Mouse (Mus musculus) heart, postnatal 0 days (tissue): ENCODE data around the gene Ptch2. TPM values are rescaled to one million over a fixed set of nuclear protein-coding genes. Genes with fewer than 3 reads are reported as not detected.

ENCODE experiments used
- ATAC-seq: fragments of 200-750 bp; cut with Nextera tagmentation; 2 replicates; pipeline ENCODE4 v1.8.0; 2017; ENCODE audit warnings: low read depth, moderate number of reproducible peaks, moderate library complexity; ENCODE audit not compliant: insufficient read depth
- DNase-seq: peaks from one replicate; pipeline ENCODE4 v3.0.0-alpha.2; 2016; ENCODE audit warnings: low spot score
- H3K27ac ChIP-seq: fragments of 300-500 bp; sonication (generic); 2 replicates; pipeline ENCODE4 v1.5.1; 2014; ENCODE audit warnings: low read depth, mild to moderate bottlenecking
- H3K27me3 ChIP-seq: fragments of 300-500 bp; sonication (generic); 2 replicates; pipeline ENCODE4 v1.6.1; 2014; ENCODE audit warnings: low read length, mixed read lengths; ENCODE audit not compliant: control insufficient read depth, insufficient read depth
- H3K36me3 ChIP-seq: fragments of 300-500 bp; sonication (generic); replicated peaks from 2 replicates; pipeline ENCODE4 v1.6.1; 2014; ENCODE audit warnings: low read length, mixed read lengths; ENCODE audit not compliant: control insufficient read depth, insufficient read depth
- H3K4me1 ChIP-seq: fragments of 300-500 bp; sonication (generic); 2 replicates; pipeline ENCODE4 v1.6.1; 2014; ENCODE audit warnings: antibody characterized with exemption; ENCODE audit not compliant: control insufficient read depth, insufficient read depth
- H3K4me2 ChIP-seq: fragments of 300-500 bp; sonication (generic); 2 replicates; pipeline ENCODE4 v1.6.1; 2014; ENCODE audit warnings: low read depth, mild to moderate bottlenecking, low read length, moderate library complexity
- H3K4me3 ChIP-seq: fragments of 300-500 bp; sonication (generic); 2 replicates; pipeline ENCODE4 v1.5.1; 2014; ENCODE audit warnings: low read depth, low read length
- H3K9ac ChIP-seq: fragments of 300-500 bp; sonication (generic); replicated peaks from 2 replicates; pipeline ENCODE4 v1.6.1; 2014; ENCODE audit warnings: low read depth, low read length, mixed read lengths
- H3K9me3 ChIP-seq: fragments of 300-500 bp; sonication (generic); replicated peaks from 2 replicates; pipeline ENCODE4 v1.6.1; 2016; ENCODE audit warnings: low read length; ENCODE audit not compliant: control insufficient read depth
- CTCF ChIP-seq: IDR thresholded peaks from 2 replicates; pipeline ENCODE4 v1.5.1; 2016; ENCODE audit warnings: antibody characterized with exemption, control low read depth, low read depth
- EP300 ChIP-seq: IDR thresholded peaks from 2 replicates; pipeline ENCODE4 v1.6.1; 2016; ENCODE audit warnings: antibody characterized with exemption, low read depth
- WGBS: fragments of 180-500 bp; shearing (Covaris S2); extraction: QIAGEN DNeasy Blood & Tissue Kit; methylation state at CpG from one replicate; pipeline ENCODE4 v1.1.7; 2014; 5-methylcytosine and 5-hydroxymethylcytosine counted together
- polyA plus RNA-seq: library from polyadenylated mRNA; unstranded; fragments of >200 nt; fragmentation: Nextera tagmentation; extraction: Ambion mirVana; gene quantifications from 2 replicates; pipeline ENCODE4 v1.2.1, GENCODE M21; 2015
- total RNA-seq: library from RNA; depleted of rRNA; stranded (reverse); fragments of >200 nt; gene quantifications from 2 replicates; pipeline ENCODE4 v1.2.3, GENCODE M21; 2014; ENCODE audit warnings: low replicate concordance

Gene Ptch2
- total and polyA plus RNA-seq, 2 experiments from 2014 or later: 1.2 to 3.2 TPM

DNA sequence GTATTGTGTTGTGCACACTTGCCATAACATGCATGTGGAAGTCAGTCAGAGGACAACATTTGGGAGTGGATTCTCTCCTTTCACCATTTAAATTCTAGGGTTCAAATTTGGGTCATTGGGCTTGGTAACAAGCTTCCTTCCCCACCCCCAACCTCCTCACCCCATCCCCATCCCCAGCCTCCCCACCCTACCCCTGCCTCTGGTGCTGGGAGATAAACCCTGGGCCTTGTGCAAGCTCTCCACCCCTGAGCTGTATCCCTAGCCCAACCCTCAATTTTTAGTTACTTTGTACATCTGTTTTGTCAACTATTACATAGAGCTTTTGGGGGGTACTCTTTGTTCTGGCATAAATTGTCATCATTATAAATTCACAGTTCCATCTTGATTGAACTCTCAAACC lies 39.8 kb upstream of the Ptch2 start:
- Histone ChIP-seq H3K9ac (no peak overlapping the region), H3K27ac (0 out of 2 replicates have a peak overlapping the region, but pooled peaks have one; percentile 7)
- TF ChIP-seq EP300: no peak
- no peak for TF ChIP-seq CTCF

GRCm38 (mm10) chr4:117056514-117056913 lies 39.4 kb upstream of the Ptch2 start:
- TF ChIP-seq CTCF (no peak), EP300 (no peak)
- ATAC-seq (no peak), DNase-seq (no peak)
- Histone ChIP-seq H3K4me3 (no peak overlapping the region), H3K9ac (no peak overlapping the region), H3K9me3 (no peaks in the 10 kb centered on the region), H3K27ac (0 out of 2 replicates have a peak overlapping the region, but pooled peaks have one; percentile 7), H3K36me3 (peaks cover 18% of the 10 kb centered on the region; the same call in 1 of the 2 replicates), H3K27me3 (no peaks in the 10 kb centered on the region), H3K4me2 (no peak overlapping the region), H3K4me1 (no peaks in the 10 kb centered on the region)
- WGBS: 64% methylated on average over 2 of the region's 2 CpGs

More for the DNA sequence above, 39.8 kb upstream of the Ptch2 start:
- Histone ChIP-seq H3K9me3 (no peaks in the 10 kb centered on the region), H3K4me1 (no peaks in the 10 kb centered on the region), H3K27me3 (no peaks in the 10 kb centered on the region), H3K4me3 (no peak overlapping the region), H3K36me3 (peaks cover 16% of the 10 kb centered on the region; the same call in 1 of the 2 replicates), H3K4me2 (no peak overlapping the region)
- DNase-seq (no peak), ATAC-seq (no peak)

GRCm38 (mm10) chr4:117058512-117058911 lies 37.4 kb upstream of the Ptch2 start:
- H3K27me3 ChIP-seq: no peaks in the 10 kb centered on the region
- no peak overlapping the region for H3K9ac ChIP-seq
- H3K9me3 ChIP-seq: no peaks in the 10 kb centered on the region
- no peak for DNase-seq
- no peak overlapping the region for H3K4me2 ChIP-seq
- WGBS: 89% methylated on average over 4 of the region's 4 CpGs
- peaks cover 20% of the 10 kb centered on the region; the same call in 1 of the 2 replicates for H3K36me3 ChIP-seq
- ATAC-seq: no peak
- no peaks in the 10 kb centered on the region for H3K4me1 ChIP-seq
- TF ChIP-seq CTCF: no peak
- no peak for TF ChIP-seq EP300
- no peak overlapping the region for H3K4me3 ChIP-seq
- H3K27ac ChIP-seq: no peak overlapping the region

- ATAC-seq: no peak
- 73% methylated on average over 4 of the region's 4 CpGs for WGBS
- Histone ChIP-seq H3K27ac (no peak overlapping the region), H3K4me3 (no peak overlapping the region), H3K27me3 (no peaks in the 10 kb centered on the region), H3K36me3 (peaks cover 38% of the 10 kb centered on the region), H3K9ac (no peak overlapping the region), H3K4me1 (no peaks in the 10 kb centered on the region), H3K4me2 (no peak overlapping the region), H3K9me3 (no peaks in the 10 kb centered on the region)
- DNase-seq: no peak
- TF ChIP-seq CTCF: no peak
- TF ChIP-seq EP300: no peak
These were observed 33.0 kb upstream of the Ptch2 start for GRCm38 (mm10) chr4:117062700-117063390.

- H3K9ac ChIP-seq: no peak overlapping the region
- ATAC-seq: no peak
- H3K27ac ChIP-seq: no peak overlapping the region
- 93% methylated on average over 7 of the region's 7 CpGs for WGBS
- H3K27me3 ChIP-seq: no peaks in the 10 kb centered on the region
- H3K4me3 ChIP-seq: no peak overlapping the region
- no peaks in the 10 kb centered on the region for H3K9me3 ChIP-seq
- no peak for DNase-seq
- H3K36me3 ChIP-seq: peaks cover 67% of the 10 kb centered on the region
- TF ChIP-seq EP300: no peak
- TF ChIP-seq CTCF: no peak
- no peaks in the 10 kb centered on the region for H3K4me1 ChIP-seq
- H3K4me2 ChIP-seq: no peak overlapping the region
These were observed 27.8 kb upstream of the Ptch2 start for GRCm38 (mm10) chr4:117068035-117068434.

GRCm38 (mm10) chr4:117069647-117070046 lies 26.2 kb upstream of the Ptch2 start:
- TF ChIP-seq CTCF: no peak
- no peak for TF ChIP-seq EP300
- 85% methylated on average over 1 of the region's 1 CpGs for WGBS
- no peak overlapping the region for H3K4me2 ChIP-seq
- H3K36me3 ChIP-seq: peaks cover 68% of the 10 kb centered on the region
- no peak overlapping the region for H3K27ac ChIP-seq
- H3K4me3 ChIP-seq: no peak overlapping the region
- H3K4me1 ChIP-seq: no peaks in the 10 kb centered on the region
- H3K9ac ChIP-seq: no peak overlapping the region
- no peak for ATAC-seq
- no peaks in the 10 kb centered on the region for H3K9me3 ChIP-seq
- H3K27me3 ChIP-seq: no peaks in the 10 kb centered on the region
- no peak for DNase-seq
